ENCODE assay signal across 10 mouse cellular contexts in genomic region chr17:86345234-86346005, GRCm38 (mm10).
DNase-seq lines count a peak whose midpoint lies in the region; ATAC-seq lines count a peak whose summit lies in the region.
"Had no signal": no experiment of that assay in that cellular context is flagged by ENCODE, and none has a peak within 500 bp of the region (broad histone marks: within the 10 kb centered on the region; RNA-seq: fewer than 3 reads in every experiment).

No protein-coding gene starts in this region.

- DNase-seq in cerebellum, postnatal 4 days (ENCODE audit: low spot score in 2 of 2) = no peak
- DNase-seq in cerebellum, adult 11 months = peak; percentile 46
- peak; percentile 85 to 95 for DNase-seq in left cerebral cortex, adult 9 months (ENCODE audit: low spot score in 2 of 2)
- DNase-seq in heart, postnatal 25 days (ENCODE audit: low spot score) = no peak
- DNase-seq in kidney, postnatal 25 days = no peak
- DNase-seq in spleen, postnatal 36 days (ENCODE audit: low spot score in 2 of 2) = no peak
- DNase-seq: adrenal gland, postnatal 10 days had no signal

- 0 out of 2 replicates have a peak, but pooled peaks have one; percentile 37 for ATAC-seq in cerebellum, adult (ENCODE audit: insufficient number of reproducible peaks, low FRiP score, low TSS enrichment)
- ATAC-seq in frontal cortex, adult (ENCODE audit: low TSS enrichment) = peak; percentile 64
- ATAC-seq: inflammation-experienced regulatory T-cells, adult 6 months had no signal

- intact Hi-C loops in heart, postnatal 25 days (cut with DNase I) = no loop called here

Comparison
In these comparisons a context has a peak if more than half of its experiments do, and no peak if none do; other contexts are left out.
1. DNase-seq: peak in cerebellum, adult 11 months (single experiment) and left cerebral cortex, adult 9 months (2 of 2); none in cerebellum, postnatal 4 days (0 of 2), heart, postnatal 25 days (single experiment), kidney, postnatal 25 days (0 of 2) and spleen, postnatal 36 days (0 of 2).